Mouse (Mus musculus): ENCODE measurements around the gene Sh3bgrl2.
"Not testable (repeated sequence)": the region's sequence is repeated elsewhere in the genome, so short reads cannot be mapped to it uniquely, and the experiment has no call there.

Sh3bgrl2 gene

DNA sequence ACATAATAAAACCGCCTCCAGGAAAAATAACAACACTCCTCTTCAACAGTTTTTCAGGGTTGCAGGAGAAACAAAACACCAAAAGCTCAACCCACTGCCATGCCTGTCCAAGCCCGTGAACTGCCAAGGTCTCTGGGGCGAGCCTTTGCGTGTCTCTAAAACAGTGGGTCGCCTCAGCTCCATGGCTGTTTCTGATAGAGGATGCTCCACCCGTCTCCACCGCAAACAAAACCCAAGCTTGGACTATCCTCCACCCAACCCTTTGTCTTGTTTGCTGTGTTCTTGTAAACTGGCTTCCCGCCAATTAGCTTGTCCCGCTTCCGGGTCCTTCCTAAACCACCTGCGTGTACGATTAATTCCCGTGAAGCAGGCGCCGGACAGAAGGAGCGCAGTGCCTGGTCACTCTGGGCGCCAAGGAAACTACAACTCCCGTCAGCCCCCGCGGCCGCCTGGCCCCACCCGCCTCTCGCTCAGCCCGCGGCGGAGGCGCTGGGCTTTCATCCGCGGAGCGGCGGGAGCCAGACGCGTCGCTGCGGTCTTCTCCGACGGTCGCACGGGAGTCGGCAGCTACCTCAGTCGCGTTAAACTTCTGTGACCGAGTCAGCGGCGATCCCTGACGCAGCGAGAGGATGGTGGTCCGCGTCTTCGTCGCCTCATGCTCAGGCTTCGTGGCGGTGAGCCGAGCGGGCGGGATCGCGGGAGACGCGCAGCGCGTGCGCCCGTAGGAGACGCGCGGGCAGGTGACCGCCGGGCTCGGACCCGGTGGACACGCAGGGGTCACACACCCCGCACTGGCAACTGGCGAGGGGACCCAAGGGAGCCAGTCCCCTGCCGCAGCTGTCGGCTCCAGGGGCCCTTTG is at the start of gene Sh3bgrl2:
Sh3bgrl2 (plus strand) TSS at position 498 of the 860 bp plus-strand sequence.
- DNase-seq: peak; percentile 85 to 87

DNA sequence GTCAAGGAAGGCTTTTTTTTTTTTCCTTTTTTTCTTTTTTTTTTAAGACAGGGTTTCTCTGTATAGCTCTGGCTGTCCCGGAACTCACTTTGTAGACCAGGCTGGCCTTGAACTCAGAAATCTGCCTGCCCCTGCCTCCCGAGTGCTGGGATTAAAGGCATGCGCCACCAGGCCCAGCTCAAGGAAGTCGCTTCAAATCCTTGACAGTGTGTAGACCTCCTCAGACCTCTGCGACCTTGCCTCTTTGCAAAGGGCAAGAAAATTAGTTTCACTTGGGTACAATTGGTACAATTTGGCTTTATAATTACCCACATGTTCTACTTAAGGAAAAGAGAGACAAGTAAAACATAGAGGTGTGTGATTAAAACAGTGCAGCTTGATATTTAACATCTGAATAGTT is 29.0 kb upstream of the Sh3bgrl2 start:
- DNase-seq: not testable (repeated sequence)

DNA sequence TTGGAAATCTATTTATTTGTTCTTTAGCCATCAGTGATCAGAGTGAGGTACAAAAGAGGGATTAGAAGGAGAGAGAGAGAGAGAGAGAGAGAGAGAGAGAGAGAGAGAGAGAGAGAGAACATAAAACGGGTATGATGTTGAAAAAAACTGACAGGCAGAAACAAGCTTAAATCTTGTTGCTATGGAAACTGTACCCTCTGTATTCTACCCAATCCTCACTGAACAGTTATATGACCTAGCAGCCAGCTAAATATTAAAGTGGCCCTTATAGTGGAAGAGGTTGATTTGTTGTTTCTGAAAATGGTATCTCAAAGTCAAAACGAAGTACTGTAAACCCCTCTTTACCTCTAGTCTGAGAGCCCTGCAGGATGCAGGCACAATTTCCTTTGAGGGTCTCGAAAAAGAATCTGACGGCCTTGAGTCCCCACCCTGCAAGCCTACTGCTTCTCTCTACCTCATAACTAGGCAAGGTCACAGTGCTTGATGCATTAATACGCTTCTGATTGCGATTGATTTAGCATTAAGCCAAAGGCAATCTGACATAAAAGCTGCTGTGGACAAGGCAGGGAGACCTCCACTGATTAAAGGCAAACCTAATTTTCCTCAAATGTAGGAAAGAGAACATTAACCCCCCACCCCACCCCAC is 28.5 kb upstream of the Sh3bgrl2 start:
- no peak for DNase-seq

DNA sequence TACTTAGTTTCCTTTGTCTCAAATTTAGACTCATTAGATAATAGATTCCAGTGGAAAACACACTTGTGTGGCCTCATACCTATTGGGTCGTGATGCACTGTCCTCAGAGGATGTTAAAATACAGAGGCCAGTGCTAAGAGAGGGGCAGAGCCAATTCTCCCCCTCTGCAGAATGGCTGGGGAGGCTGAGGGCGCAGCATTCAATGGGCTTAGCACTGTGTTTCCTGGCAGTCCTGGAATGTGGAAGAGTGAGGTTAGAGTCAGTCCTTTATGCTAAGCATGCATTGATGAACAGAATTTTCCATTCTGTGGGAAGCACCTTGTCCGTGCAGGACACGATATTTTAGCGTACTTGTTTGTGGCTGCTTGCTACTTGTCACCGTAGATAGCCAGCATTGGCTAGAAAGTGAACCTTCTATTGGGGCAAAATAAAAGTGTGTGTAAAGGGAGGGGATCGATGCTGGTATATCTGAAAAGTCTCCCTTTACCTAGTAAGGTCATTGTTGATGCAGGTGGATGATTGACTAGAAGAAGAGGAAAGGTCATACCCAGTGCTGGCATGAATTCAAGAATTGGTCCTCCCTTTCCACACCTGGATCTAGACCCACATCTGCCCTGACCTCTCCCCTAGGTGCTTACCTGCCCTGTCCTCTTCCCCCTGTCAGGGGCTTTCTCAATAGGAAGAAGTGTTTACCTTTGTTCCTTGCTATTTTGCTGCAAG is 20.6 kb upstream of the Sh3bgrl2 start:
- DNase-seq: no peak

DNA sequence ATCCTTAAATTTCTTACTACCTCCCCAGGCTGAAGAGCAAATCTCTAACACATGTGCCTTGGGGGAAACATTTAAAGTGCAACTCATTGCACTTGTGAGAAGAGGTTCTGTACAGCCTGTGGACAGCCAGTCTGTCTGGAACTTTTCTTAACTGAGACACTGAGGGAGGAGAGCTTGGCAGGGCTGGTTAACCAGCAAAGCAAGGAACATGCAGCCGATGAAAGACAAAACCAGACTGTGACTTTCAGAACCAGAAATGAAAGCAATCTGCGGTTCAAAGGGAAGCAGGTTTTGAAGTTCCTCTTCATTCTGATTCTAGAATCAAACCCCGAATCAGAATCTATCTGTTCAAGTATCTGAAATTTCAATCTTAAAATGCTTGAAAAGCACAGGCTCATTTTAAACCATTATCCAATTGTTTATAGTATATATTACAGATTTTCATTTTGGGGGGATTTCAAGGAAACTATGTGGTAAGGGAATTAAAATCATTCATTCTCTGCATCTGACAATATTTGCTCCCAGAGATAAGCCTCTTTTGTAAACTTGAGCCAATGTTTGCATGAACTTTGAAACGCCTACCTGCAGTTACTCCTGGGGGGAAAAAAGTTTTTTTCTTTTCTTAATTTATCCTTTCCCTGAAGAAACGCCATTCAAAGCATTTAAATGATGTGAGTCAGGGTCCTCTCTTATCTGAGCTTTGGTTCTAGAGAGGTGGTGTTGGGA is 14.9 kb upstream of the Sh3bgrl2 start:
- DNase-seq: no peak

DNA sequence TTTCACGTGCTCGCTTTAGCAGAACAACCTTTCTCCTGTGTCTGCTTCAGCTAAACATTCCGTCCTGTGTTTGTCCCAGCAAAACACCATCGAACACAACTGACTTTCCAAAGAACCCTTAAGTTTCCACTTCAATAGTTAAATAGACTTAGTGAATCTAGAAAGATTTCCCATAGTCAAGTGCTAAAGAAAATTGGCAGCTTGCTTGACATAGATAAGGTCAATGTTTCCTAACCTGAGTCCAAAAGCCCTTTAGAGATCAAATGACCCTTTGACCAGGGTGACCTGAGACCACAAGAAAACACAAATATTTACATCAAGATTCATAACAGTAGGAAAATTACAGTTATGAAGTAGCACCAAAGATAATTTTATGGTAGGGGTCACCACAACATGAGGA is 11.2 kb upstream of the Sh3bgrl2 start:
- DNase-seq: no peak

DNA sequence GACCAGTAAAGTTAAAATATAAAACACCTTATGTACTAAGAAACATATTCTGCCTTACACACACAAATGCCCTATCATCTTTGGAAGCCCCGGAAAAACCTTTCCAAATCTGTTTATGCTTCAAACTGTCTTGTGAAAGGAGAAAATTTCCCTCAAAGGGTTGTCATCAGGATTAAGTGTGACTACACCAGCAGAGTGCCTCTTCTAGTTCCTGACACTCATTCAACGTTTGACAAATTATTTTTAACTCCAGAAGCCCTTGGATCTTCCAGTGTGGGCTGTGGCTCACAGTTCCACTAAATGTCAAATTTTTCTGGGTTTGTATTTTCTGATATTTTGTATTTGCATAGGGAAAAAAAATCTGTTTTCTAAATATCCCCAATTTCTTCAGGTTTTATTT is 10.6 kb upstream of the Sh3bgrl2 start:
- DNase-seq: no peak

DNA sequence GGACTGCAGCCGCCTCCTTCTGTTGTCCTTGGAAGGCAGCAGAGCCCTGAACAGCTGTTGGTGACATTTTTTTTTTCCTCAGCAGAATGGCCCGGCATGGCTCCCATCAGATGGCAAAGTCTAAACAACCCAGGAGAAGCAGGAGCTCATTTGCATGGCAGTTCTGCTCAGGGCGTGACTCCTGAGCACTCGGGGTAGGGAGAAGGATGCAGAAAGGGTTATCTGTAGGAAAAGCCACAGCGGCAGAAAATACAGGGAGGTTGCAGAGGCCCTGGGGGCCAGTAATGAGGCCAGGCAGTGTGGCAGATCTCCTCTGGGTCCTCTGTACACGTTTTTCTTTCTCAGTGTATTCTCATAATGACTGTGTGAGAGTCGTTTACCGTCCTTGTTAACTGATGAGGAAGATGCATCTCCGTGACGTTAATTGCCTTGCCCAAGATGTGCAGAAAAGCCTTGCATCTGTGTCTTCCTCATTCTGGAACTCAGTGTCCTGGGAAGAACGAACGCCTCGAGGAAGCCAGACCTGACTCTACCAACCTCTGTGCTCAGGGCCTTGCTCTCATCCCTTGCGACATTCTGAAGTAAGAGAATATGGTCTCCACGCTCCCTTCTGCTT is 10.1 kb upstream of the Sh3bgrl2 start:
- peak in 1 of 2 experiments; percentile 33 for DNase-seq

DNA sequence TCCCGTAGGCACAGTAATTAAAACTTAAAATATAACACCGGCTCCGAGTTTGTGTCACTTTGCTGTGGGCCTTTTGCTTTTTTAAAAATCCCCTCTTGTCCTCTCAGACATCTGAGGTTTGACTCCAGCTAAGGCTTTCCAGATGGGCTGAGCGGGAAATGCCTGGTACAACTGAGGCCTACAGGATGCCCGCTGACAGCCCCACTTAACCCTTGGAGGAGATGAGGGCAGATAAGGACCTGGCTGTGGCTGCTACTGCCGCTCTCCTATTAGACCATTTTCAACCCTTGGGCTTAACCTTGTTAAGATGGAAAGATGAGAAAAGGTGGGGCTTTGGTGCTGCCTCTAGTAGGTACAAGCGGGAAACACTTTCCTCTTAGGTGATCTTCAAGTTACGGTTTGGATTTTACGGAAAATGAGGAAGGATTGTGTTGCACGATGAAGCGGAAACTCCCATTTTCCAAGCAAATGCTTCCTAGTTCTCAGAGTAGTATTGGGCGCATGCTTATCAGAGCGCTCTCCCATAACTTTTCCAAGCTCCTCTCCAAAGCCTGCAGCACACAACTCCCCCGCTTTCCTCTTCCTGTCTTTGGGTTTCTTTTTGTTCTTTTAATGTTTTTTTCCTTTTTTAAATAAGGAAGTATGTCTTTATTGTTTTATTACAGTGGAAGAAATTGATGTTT is 8.2 kb upstream of the Sh3bgrl2 start:
- DNase-seq: no peak

DNA sequence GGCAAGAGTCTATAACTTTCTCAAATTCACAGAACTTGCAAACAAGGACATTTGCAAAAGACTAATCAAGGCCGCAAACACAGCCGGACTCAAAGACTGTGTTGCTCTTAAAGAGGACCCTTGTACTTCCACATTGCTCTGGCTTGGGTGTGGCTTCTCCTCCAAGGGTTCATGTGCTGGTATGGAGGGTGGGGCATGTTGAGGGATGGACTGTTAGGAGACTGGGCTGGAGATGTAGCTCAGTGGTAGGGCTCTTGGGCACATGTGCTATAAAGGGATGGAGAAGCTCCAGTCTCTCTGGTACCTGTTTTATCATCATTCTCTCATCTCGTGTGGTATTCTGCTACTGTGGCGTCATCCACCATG is 7.7 kb upstream of the Sh3bgrl2 start:
- DNase-seq: no peak

DNA sequence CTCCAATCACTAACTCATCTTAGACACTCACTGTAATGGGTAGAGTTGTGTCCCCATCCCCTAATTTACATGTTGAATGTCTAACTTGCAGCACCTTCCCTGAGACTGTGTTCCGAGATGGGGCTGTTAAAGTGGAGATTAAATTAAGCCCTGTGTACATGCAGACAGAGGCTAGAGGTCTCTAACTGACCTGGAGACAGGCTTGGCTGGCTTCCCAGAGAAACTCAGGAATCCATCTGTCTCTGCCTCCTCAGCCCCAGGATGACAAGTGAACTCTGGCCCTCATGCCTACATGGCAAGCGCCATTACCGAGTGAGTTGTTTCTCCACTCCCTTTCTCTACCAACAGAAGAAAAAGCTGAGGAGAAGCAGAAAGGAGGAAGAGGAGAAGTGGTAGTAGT is 7.2 kb upstream of the Sh3bgrl2 start:
- no peak for DNase-seq

DNA sequence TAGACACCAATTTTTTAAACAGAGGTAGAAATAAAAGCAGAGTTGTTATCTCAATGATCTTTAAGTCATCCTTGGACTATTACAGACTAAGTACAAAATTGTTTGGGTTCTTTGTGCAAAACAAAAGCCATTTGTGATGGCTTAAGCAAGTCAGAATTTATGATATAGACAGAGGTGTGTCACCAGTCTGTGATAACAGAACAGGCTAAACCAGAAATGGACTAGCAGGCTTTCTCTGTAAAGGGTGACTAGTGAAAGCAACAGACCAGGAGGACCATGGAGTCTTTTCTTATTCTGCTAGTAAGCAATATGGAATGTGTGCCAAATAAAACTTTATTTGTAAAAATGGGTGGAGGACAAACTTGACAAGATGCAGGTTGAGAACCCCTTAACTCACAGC is 2.9 kb upstream of the Sh3bgrl2 start:
- DNase-seq: no peak

DNA sequence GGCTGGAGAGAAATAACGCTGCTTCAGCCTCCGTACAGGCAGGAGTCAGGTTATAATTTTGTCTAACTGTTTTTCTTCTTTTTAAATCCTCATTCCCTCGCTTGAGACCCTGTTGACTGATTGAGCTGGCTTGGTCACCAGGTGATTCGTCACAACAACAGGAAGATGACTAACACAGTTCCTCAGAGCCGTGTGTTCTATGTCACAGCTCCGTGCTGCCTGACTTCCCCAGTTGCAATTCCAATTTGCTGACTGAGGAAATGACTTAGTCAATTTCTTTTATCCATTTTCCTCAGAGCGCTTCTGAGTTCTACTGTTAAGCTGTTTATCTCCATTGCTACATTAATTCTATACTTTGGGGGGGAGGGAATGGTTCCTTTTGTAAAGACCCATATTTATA is 1.8 kb upstream of the Sh3bgrl2 start:
- DNase-seq: no peak

DNA sequence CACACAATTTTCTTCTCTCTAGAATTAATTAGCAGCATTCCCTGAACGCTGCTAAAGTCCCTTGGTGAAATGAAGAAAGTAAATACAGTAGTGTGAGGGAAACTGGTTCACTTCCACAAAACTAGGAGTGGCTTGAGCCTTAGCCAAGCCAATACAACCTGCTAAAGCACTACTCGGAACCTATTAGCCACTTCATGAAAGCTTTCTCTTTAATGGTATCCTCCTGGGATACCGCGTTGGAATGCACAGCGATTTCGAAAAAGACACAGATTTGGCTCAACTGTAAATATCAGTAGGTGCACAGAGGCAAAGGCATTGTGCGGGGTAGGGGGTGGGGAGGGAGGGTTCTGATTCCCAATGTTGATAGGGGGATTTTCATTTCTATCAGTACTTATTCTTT is 898 bp upstream of the Sh3bgrl2 start:
- DNase-seq: no peak

DNA sequence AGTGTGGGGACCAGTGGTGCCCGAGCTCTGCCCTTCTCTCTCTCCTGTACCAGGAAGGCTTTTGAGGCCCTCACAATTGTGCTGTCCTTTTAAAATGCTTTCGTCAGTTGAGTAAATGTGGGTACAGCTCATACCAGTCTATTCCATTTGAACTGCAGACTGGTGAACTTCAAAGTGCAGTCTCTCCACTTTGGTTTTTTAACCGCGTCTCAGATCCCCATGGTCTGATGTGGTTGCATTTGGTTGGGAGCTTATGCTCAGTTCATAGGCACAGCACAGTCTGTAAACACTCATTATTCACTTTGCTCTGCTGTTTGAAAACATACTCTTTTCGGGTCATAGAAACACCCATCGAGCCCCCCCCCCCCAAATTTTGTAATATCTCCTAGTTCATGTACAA is 1.7 kb downstream of the Sh3bgrl2 start:
- DNase-seq: no peak

DNA sequence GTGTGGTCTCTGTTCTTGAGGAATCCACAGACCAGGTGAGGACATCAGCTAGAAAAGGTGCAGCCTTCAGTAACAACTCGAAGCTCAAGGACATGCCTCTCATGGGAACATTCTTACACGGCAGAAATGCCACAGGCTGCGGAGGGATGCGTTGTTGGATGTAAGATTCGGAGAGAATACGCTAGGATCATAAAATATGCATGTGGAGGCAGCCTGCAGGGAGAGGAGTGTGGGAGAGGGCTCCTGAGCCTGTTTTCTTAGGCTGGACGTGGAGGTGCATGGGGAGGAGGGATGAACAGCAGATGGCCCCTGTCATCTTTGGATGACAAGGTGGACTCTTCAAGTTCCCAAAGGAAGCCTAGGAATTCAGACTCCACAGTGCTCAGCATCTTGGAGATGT is 3.0 kb downstream of the Sh3bgrl2 start:
- no peak for DNase-seq

DNA sequence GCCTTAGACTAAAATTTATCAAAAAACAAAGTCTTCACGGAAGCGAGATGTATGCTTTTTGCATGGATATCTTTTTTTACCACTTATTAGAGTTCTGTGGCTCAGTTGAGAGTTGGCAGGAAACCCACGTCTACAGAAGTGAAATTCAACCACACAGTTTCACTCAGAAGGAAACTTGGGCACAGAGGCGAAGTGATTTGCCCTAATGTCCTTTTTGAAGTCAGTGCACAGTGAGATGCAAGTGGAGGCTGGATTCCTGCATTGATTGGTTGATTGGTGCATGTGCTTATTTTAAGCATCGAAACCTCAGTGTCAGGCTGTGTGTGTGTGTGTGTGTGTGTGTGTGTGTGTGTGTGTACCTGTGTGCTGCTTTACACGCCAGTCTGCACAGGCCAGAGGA is 3.5 kb downstream of the Sh3bgrl2 start:
- no peak for DNase-seq

DNA sequence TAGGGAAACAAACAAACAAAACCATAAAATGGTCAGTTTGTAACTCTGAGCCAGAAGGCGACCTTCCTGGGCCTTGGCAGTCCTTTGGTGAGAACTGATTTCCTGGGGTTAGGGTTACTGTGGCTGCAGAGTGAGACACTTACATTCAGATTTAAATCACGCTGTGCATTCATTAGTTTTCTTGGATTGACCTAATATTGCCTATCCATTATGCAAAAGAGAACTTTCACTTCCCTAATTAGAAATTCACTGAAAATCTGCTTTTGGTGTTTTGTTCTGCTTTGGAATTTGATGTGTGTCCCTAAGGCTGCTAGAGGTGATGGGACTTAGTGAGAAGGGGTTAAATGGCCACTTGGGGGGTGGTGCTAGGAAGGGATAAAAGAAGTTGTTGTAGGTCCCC is 7.5 kb downstream of the Sh3bgrl2 start:
- DNase-seq: no peak

DNA sequence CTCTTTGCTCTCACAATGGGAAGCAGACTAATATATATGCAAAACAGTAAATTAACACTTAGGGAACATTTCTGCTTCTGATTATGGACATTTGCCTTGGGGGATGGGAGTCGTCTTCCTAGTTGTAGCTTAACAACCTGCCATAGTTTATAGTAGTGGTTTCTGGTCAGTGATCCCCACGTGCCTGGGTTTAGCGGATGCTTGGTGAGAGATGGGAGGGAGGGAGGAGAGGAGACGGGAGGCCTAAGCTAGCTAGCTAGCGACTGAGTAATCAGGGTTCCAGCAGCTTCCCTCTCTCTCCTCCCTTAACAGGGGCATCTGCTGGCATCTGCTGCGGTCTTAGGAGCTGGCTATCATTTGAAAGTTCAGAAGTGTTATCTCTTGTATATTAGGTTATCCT is 8.1 kb downstream of the Sh3bgrl2 start:
- no peak for DNase-seq

DNA sequence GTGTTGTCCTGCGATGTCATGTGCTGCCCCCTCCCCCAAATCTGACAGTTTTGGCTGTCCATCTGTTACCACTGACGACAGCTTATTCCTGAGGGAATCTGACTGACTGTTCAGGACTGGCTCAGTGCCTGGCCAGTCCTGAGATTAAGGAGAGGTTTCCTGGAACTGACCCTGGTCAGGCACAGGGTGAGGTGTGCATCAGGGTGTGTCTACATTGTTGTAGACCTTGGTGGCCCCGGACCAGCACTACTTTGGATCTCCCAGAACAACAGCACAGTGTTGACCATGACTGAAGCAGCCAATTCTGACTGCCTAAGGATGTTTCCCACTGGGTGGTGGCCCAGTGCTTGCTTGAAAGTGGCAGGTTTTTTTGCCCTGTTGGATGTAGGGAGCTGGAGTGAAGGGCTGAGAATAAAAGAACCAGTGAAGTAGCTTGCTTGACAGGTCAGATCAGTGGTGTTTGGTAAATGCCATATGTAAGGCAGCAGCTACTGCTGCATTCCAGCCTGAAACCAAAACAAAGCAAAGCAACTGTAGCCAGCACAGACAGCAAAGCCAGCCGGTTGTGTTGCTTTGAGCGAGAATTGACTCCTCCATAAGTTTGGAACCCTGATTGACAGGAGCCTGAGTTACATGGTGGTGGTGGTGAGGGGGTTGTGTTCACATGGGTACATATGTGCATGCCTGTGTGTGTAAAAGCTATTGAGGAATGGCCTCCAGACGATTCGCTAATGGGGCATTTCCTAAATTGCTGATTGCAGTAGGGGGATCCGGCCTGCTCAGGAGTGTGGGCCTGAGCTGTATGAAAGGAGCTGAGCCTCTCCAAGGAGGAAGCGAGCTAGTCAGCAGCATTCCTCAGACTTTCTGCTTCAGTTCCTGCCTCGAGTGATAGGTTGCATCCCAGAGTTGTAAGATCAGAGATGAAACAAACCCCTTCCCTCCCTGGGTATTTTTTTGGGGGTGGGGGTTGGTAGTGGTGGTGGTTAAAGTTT is 8.9 kb downstream of the Sh3bgrl2 start:
- DNase-seq: peak in 1 of 2 experiments; percentile 34

DNA sequence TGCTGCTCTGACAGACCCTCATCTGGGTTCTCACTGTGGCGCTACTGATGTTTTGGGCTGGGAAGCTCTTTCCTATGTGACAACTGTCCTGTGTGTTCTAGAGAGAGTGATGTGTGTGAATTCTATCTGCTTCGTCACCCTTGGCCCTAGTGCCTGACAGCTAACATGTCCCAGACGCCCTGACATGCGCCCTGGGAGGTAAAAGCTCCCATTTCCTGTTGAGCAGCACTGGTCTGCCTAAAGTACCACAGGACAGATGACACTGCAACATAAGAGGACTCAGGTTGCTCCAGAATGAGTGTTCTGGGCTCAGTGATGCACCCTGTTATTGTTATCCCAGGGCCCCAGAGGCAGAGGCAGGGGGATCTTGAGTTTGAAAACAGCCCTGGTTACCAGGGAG is 12.5 kb downstream of the Sh3bgrl2 start:
- DNase-seq: no peak

Measured in lung, postnatal 4 days (tissue).